Mouse (Mus musculus) liver, postnatal 0 days (tissue): ENCODE results near the gene Ammecr1. TPM values are rescaled to one million over a fixed set of nuclear protein-coding genes. Genes with fewer than 3 reads are reported as not detected.

ENCODE experiments used
- ATAC-seq: fragments of 200-750 bp; cut with Nextera tagmentation; 2 replicates; pipeline ENCODE4 v1.8.0; 2017; ENCODE audit warnings: mild to moderate bottlenecking, moderate library complexity
- DNase-seq: peaks from one replicate; pipeline ENCODE4 v3.0.0-alpha.2; 2016
- H3K27ac ChIP-seq: fragments of 300-500 bp; sonication (generic); 2 replicates; pipeline ENCODE4 v1.5.1; 2014; ENCODE audit warnings: antibody characterized with exemption, moderate library complexity, mild to moderate bottlenecking, low read depth
- H3K27me3 ChIP-seq: fragments of 300-500 bp; sonication (generic); 2 replicates; pipeline ENCODE4 v1.6.1; 2014; ENCODE audit warnings: low read length, control low read depth, mixed read lengths; ENCODE audit not compliant: insufficient read depth
- H3K36me3 ChIP-seq: fragments of 300-500 bp; sonication (generic); replicated peaks from 2 replicates; pipeline ENCODE4 v1.6.1; 2014; ENCODE audit warnings: mild to moderate bottlenecking, control low read depth, low read length, moderate library complexity, mixed read lengths; ENCODE audit not compliant: insufficient read depth
- H3K4me1 ChIP-seq: fragments of 300-500 bp; sonication (generic); 2 replicates; pipeline ENCODE4 v1.6.1; 2014; ENCODE audit warnings: antibody characterized with exemption, mild to moderate bottlenecking, control low read depth; ENCODE audit not compliant: insufficient read depth
- H3K4me2 ChIP-seq: fragments of 300-500 bp; sonication (generic); 2 replicates; pipeline ENCODE4 v1.6.1; 2014; ENCODE audit warnings: low read depth, mild to moderate bottlenecking, low read length, moderate library complexity, mixed read lengths
- H3K4me3 ChIP-seq: fragments of 300-500 bp; sonication (generic); 2 replicates; pipeline ENCODE4 v1.5.1; 2014; ENCODE audit warnings: low read depth, low read length
- H3K9ac ChIP-seq: fragments of 300-500 bp; sonication (generic); replicated peaks from 2 replicates; pipeline ENCODE4 v1.6.1; 2014; ENCODE audit warnings: mild to moderate bottlenecking, moderate library complexity
- H3K9me3 ChIP-seq: fragments of 300-500 bp; sonication (generic); 2 replicates; pipeline ENCODE4 v1.6.1; 2016; ENCODE audit warnings: mild to moderate bottlenecking, control low read depth, low read length, mixed read lengths
- CTCF ChIP-seq: sonication (generic); IDR thresholded peaks from 2 replicates; pipeline ENCODE4 v1.5.1; 2016; ENCODE audit warnings: antibody characterized with exemption, low read depth
- EP300 ChIP-seq: IDR thresholded peaks from 2 replicates; pipeline ENCODE4 v1.6.1; 2016; ENCODE audit warnings: antibody characterized with exemption, low read depth, mild to moderate bottlenecking
- WGBS: fragments of 180-500 bp; shearing (Covaris S2); extraction: QIAGEN DNeasy Blood & Tissue Kit; methylation state at CpG from one replicate; pipeline ENCODE4 v1.1.7; 2014; ENCODE audit not compliant: insufficient replicate concordance; 5-methylcytosine and 5-hydroxymethylcytosine counted together
- polyA plus RNA-seq: library from polyadenylated mRNA; unstranded; fragments of >200 nt; fragmentation: Nextera tagmentation; extraction: Ambion mirVana; gene quantifications from 2 replicates; pipeline ENCODE4 v1.2.1, GENCODE M21; 2015

Gene Ammecr1
- polyA plus RNA-seq, 1 experiment from 2014 or later: 5.2 TPM

- DNase-seq: no peak
- no peak overlapping the region for H3K4me3 ChIP-seq
- no peak overlapping the region for H3K9ac ChIP-seq
- no peak for ATAC-seq
- H3K27ac ChIP-seq: no peak overlapping the region
- H3K4me2 ChIP-seq: no peak overlapping the region
- H3K36me3 ChIP-seq: no peaks in the 10 kb centered on the region
- WGBS: 79% methylated on average over 6 of the region's 6 CpGs
- H3K27me3 ChIP-seq: no peaks in the 10 kb centered on the region
- 0 out of 2 replicates have a peak, but pooled peaks cover under 1% of the 10 kb centered on the region for H3K4me1 ChIP-seq
- no peaks in the 10 kb centered on the region for H3K9me3 ChIP-seq
- TF ChIP-seq EP300 (no peak), CTCF (no peak)
These were observed 131.7 kb downstream of the Ammecr1 start for GRCm38 (mm10) chrX:142834807-142835206.

GRCm38 (mm10) chrX:142833164-142833796 is 133.2 kb downstream of the Ammecr1 start:
- H3K4me1 ChIP-seq: 0 out of 2 replicates have a peak, but pooled peaks cover 3% of the 10 kb centered on the region
- H3K36me3 ChIP-seq: no peaks in the 10 kb centered on the region
- H3K27me3 ChIP-seq: no peaks in the 10 kb centered on the region
- 79% methylated on average over 13 of the region's 13 CpGs for WGBS
- H3K9ac ChIP-seq: no peak overlapping the region
- H3K4me3 ChIP-seq: no peak overlapping the region
- no peak for TF ChIP-seq CTCF
- no peak for TF ChIP-seq EP300
- ATAC-seq (peak; percentile 25; the same call in 1 of the 2 replicates), DNase-seq (no peak)
- H3K4me2 ChIP-seq: no peak overlapping the region
- H3K9me3 ChIP-seq: no peaks in the 10 kb centered on the region
- H3K27ac ChIP-seq: peak overlapping the region; percentile 39; the same call in 1 of the 2 replicates

DNA sequence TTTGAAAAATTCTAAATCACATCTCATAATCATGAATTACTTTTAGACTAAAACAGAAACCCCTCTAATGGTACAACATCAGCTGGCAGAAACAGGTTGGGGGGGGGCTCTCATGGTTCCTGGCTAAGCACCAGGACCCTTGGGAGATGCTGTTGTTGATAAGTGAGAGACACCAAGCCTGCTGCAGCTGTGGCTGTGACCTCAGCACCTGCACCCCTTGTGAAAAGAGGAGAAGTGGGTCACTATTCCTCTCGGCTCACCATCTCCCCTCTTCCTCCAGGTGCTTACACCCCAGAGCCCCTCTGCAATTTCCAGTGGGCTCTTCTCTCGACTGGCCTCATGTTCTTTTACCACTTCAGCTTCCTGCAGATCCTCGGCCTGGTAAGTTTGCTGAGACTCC is 134.3 kb downstream of the Ammecr1 start:
- 0 out of 2 replicates have a peak, but pooled peaks have one; percentile 13 for ATAC-seq
- no peak for DNase-seq
- Histone ChIP-seq H3K9me3 (no peaks in the 10 kb centered on the region), H3K4me3 (no peak overlapping the region), H3K27ac (peak overlapping the region; percentile 39; the same call in 1 of the 2 replicates), H3K36me3 (no peaks in the 10 kb centered on the region), H3K4me1 (0 out of 2 replicates have a peak, but pooled peaks cover 3% of the 10 kb centered on the region), H3K4me2 (no peak overlapping the region), H3K9ac (no peak overlapping the region), H3K27me3 (no peaks in the 10 kb centered on the region)
- TF ChIP-seq EP300 (no peak), CTCF (no peak)
- WGBS: 66% methylated on average over 3 of the region's 3 CpGs

DNA sequence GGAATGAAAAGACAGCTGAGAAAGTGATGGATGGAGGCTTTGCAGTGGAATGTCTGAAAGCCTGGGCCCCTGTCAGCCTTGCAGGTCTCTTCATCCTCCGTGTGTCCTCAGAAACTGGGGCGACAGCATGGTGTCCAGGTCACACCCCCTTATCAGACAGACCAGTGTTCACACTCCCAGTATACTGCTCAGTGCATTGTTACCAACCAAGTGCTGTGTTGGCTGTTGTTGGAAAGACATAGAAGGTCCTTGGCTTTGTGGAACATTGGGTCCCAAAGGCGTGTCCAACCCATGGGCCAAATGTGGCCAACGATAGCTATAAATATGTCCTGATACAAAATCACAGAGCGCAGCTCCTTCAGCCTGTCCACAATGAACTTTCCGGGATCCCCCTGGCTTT is 136.0 kb downstream of the Ammecr1 start:
- Histone ChIP-seq H3K4me2 (no peak overlapping the region), H3K27ac (no peak overlapping the region), H3K27me3 (no peaks in the 10 kb centered on the region), H3K4me3 (no peak overlapping the region), H3K9me3 (no peaks in the 10 kb centered on the region), H3K9ac (no peak overlapping the region), H3K4me1 (0 out of 2 replicates have a peak, but pooled peaks cover 3% of the 10 kb centered on the region), H3K36me3 (no peaks in the 10 kb centered on the region)
- DNase-seq: no peak
- no peak for ATAC-seq
- TF ChIP-seq CTCF: no peak
- no peak for TF ChIP-seq EP300
- 83% methylated on average over 6 of the region's 6 CpGs for WGBS

DNA sequence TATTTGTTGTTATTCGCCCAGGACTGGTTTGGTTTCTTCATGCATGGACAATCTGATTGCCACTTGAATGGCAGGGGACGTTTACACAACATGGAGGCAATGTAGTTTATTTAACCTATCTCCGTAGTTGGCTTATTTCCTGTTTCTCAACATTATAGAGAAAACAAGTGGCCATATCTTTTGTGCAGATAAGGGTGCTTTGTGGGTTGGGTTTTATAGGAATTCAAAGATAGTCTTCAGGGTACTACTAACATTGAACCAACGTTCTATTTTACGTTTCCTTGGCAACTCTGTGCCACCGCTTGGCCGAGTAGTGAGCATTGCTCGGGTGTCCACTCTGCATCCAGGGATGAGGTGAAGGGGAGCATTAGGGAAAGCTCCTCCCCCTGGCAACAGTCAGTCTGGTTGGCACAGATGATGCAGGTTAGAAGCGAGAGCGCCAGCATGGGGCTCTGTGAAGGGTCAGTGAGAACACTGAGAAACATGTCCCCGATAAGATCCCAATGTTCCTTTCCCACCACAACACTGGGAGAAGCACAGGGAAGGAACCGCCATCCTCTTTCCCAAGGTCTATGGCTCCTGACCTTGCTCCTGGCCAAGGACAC is 136.6 kb downstream of the Ammecr1 start:
- H3K4me2 ChIP-seq: no peak overlapping the region
- 63% methylated on average over 12 of the region's 12 CpGs for WGBS

GRCm38 (mm10) chrX:142829267-142829666 is 137.3 kb downstream of the Ammecr1 start:
- Histone ChIP-seq H3K27ac (no peak overlapping the region), H3K27me3 (no peaks in the 10 kb centered on the region), H3K4me3 (no peak overlapping the region), H3K36me3 (no peaks in the 10 kb centered on the region), H3K9ac (no peak overlapping the region), H3K4me1 (0 out of 2 replicates have a peak, but pooled peaks cover 3% of the 10 kb centered on the region), H3K9me3 (no peaks in the 10 kb centered on the region), H3K4me2 (no peak overlapping the region)
- DNase-seq (no peak), ATAC-seq (no peak)
- 74% methylated on average over 2 of the region's 2 CpGs for WGBS
- TF ChIP-seq CTCF (no peak), EP300 (no peak)

More for the DNA sequence above, 136.6 kb downstream of the Ammecr1 start:
- Histone ChIP-seq H3K4me1 (0 out of 2 replicates have a peak, but pooled peaks cover 3% of the 10 kb centered on the region), H3K9ac (no peak overlapping the region), H3K36me3 (no peaks in the 10 kb centered on the region), H3K4me3 (no peak overlapping the region), H3K27ac (no peak overlapping the region), H3K9me3 (no peaks in the 10 kb centered on the region), H3K27me3 (no peaks in the 10 kb centered on the region)
- no peak for DNase-seq
- ATAC-seq: no peak
- TF ChIP-seq EP300 (no peak), CTCF (no peak)
